Mouse (Mus musculus): ENCODE results near the gene Dars2.

DNA sequence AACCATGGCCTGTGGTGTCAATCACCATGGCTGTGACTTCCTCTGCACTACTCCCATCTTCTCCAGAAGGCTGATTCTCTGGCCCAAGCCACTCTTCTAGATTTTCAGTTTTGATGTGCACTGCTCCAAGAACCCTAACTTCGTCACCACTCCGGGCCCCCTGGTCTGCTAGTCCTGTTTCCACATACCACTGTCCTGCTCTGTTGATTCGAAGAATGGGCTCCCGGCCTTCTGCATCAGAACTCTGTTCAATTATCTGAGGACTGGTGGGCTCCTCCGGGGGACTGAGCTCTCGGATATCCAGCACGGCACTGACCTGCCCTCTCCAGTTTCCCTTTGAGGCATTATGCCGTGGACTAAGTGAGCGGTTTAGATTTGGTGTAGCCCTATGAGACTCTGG lies 38.6 kb downstream of the Dars2 start:
- TF ChIP-seq EP300 (IDR thresholded peaks at IDR 0.05) (no peak), CTCF (IDR thresholded peaks at IDR 0.05) (no peak)
